Mouse (Mus musculus): ENCODE data around the gene Defa26.
"Not testable (repeated sequence)": the region's sequence is repeated elsewhere in the genome, so short reads cannot be mapped to it uniquely, and the experiment has no call there.

The Defa26 gene

DNA sequence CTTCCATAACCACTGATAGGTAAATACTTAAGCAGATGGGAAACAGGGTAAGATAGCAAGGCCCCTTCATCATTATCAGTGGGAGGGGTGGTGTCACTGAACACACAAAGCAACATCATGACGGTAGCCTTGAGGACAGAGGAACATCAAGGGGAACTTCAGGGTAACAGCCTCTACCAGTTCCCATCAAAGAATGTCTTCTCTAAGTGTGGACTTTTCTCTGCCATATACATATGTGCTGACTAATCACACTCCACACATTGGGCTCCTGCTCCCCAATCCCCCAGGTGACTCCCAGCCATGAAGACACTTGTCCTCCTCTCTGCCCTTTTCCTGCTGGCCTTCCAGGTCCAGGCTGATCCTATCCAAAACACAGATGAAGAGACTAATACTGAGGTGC is at the start of gene Defa26:
TSS of gene Defa26 (plus strand) at position 301 of the 400 bp plus-strand sequence.
- not testable (repeated sequence) for DNase-seq (ENCODE audit: low spot score)

DNA sequence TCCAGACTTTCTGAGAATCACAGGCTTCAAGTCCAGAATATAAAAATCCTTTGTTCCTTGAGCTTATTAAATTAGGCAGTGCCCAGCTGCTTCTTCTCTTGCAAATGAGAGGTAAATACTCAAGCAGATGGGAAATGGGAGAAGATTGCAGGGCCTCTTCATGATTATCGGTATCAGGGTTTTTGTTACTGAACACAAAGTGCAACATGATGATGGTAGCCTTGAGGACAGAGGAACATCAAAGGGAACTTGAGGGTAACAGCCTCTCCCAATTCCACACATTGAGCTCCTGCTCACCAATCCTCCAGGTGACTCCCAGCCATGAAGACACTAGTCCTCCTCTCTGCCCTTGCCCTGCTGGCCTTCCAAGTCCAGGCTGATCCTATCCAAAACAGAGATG is 35.3 kb upstream of the Defa26 start, which contains the start of gene Defa28:
TSS of gene Defa28 (plus strand) at position 301 of the 400 bp plus-strand sequence.
- DNase-seq (ENCODE audit: low spot score): not testable (repeated sequence)

DNA sequence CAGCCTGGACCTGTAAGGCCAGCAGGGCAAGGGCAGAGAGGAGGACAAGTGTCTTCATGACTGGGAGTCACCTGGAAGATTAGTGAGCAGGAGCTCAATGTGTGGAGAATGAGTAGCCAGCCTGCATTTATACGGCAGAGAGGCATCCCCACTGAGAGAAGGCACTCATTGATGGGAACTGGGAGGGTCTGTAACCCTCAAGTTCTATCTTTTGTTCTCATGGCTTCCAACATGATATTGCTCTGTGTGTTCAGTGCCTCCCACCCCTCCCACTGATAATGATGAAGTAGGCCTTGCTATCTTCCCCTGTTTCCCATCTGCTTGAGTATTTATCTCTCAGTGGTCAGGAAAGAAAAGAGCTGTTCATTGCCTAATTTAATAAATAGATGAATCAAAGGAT is 23.6 kb upstream of the Defa26 start, which contains the start of gene Gm7861:
TSS of gene Gm7861 (minus strand) at position 101 of the 400 bp plus-strand sequence.
- not testable (repeated sequence) for DNase-seq (ENCODE audit: low spot score)

DNA sequence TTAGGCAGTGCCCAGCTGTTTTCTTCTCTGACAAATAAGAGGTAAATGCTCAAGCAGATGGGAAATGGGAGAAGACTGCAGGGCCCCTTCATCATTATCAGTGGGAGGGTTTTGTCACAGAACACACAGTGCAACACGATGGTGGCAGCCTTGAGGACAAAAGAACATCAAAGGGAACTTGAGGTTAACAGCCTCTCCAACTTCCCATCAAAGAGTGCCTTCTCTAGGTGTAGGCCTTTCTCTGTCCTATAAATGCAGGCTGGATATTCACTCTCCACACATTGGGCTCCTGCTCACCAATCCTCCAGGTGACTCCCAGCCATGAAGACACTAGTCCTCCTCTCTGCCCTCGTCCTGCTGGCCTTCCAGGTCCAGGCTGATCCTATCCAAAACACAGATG is 37.5 kb downstream of the Defa26 start, which contains the start of gene Defa17:
TSS of gene Defa17 (plus strand) at position 301 of the 400 bp plus-strand sequence.
- DNase-seq (ENCODE audit: low spot score): not testable (repeated sequence)

DNA sequence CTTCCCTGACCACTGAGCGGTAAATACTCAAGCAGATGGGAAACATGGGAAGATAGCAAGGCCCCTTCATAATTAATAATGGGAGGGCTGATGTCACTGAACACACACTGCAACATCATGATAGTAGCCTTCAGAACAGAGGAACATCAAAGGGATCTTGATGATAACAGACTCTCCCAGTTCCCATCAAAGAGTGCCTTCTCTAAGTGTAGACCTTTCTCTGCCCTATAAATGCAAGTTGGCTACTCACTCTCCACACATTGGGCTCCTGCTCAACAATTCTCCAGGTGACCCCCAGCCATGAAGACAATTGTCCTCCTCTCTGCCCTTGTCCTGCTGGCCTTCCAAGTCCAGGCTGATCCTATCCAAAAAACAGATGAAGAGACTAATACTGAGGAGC is 47.5 kb downstream of the Defa26 start, which contains the start of gene Defa34:
TSS of gene Defa34 (plus strand) at position 301 of the 400 bp plus-strand sequence.
- DNase-seq (ENCODE audit: low spot score): not testable (repeated sequence)

All from urinary bladder, postnatal 10 days (tissue).